Mouse (Mus musculus): Measurements from ENCODE around the gene Flcn. TPM values are rescaled to one million over a fixed set of nuclear protein-coding genes. Genes with fewer than 3 reads are reported as not detected.
A peak's percentile ranks its signal among the peaks of the same experiment; 100 is the strongest.

Gene Flcn
- polyA plus RNA-seq, 1 experiment from 2014 or later = 41.7 TPM

DNA sequence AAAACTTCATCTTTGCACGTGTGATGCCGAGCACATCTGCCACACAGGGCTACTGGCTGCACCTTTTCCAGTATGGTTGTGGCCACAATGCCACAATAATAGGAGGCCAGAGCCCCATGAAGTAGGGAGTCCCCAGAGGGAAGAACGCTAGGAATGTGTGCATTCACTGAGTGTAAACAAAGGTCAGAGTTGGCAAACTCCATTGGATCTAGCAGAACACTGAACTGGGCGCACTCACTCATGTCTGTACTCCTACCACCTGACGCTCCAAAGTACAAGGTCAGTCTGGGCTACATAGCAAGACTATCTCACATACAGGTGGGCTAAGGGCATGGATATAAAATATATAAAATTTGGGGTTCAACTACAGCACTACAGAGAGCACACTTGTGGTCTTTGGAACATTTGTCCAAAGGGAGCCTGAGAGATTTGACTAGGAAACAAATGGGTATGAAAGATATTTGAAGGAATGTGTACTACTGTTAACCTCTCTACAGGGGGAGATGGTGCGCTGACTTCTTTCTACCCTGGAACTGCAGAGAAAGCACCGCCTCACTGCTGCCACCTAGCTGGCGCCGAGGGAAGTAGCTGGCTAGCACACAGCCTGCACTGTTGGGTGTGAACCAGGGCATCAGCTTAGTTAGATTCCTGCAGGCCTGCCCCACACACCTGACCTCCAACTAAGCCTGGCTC is 31.5 kb downstream of the Flcn start:
- 0 out of 2 replicates have a peak, but pooled peaks have one; percentile 24 for ATAC-seq
- 53% methylated on average over 9 of the region's 9 CpGs for WGBS

DNA sequence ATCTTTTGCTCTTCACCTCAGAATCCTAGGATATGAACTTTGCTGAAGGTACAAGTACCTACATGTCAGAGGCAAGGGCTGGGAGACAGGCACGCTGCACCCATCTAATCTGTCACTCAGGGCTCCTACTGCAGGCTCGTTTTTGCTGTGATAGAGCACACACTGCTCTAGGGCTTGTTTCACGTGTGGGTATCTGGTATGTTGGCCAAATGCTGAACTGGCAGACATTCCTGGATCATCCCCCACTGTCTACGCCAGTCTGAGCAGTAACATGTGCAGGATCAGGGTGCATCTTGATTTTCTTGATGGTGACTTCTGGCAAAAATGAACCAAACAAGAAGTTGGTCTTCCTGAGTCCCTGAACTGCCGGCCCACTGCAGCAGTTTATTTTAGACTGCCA is 32.6 kb downstream of the Flcn start:
- no peak for ATAC-seq
- peaks cover 65% of the 10 kb centered on the region for H3K36me3 ChIP-seq
- H3K9ac ChIP-seq (replicated peaks) = no peak overlapping the region
- H3K9me3 ChIP-seq = no peaks in the 10 kb centered on the region
- H3K27me3 ChIP-seq = no peaks in the 10 kb centered on the region
- 92% methylated on average over 5 of the region's 5 CpGs for WGBS
- H3K27ac ChIP-seq = no peak overlapping the region
- H3K4me3 ChIP-seq (replicated peaks) = no peak overlapping the region
- no peaks in the 10 kb centered on the region for H3K4me1 ChIP-seq (replicated peaks)
- no peak overlapping the region for H3K4me2 ChIP-seq (replicated peaks)

More for the DNA sequence above, 31.5 kb downstream of the Flcn start:
- Histone ChIP-seq H3K4me3 (replicated peaks) (no peak overlapping the region), H3K27me3 (no peaks in the 10 kb centered on the region), H3K9me3 (no peaks in the 10 kb centered on the region), H3K9ac (replicated peaks) (no peak overlapping the region), H3K4me2 (replicated peaks) (no peak overlapping the region), H3K4me1 (replicated peaks) (no peaks in the 10 kb centered on the region), H3K27ac (no peak overlapping the region), H3K36me3 (peaks cover 56% of the 10 kb centered on the region)

DNA sequence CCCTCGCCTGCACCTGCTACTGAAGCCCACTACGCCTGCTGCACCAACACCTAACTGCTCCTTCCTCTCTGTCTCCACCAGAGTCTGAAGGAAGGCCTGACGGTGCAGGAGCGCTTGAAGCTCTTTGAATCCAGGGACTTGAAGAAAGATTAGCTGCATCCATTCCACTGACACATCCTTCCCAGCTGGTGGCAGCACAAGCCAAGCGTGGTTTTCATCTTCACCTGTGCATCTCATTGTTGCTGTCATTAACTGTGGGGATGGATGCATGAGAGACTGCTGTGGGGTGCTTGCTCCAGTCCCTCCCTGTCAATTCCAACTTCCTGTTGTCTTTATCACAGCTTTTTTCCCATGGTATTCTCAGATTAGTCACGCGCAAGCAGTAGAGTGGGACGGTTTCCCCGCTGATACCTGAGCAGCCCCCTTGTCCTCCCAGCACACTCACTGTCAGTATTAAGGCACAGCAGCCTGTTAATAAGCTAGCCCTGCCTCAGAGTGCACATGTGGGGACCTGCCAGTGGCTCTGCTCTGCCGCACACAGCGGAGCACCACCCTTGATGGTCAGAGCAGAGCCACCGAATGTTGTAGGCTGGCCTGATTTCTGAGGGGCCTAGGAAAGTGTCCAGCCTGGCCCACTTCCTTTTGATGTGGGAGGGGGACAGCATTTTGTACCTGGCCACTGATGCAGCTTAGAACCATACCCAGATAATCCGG is 34.2 kb downstream of the Flcn start:
- 74% methylated on average over 13 of the region's 13 CpGs for WGBS
- Histone ChIP-seq H3K4me2 (replicated peaks) (no peak overlapping the region), H3K27ac (no peak overlapping the region), H3K27me3 (no peaks in the 10 kb centered on the region), H3K4me1 (replicated peaks) (no peaks in the 10 kb centered on the region), H3K9ac (replicated peaks) (no peak overlapping the region), H3K4me3 (replicated peaks) (no peak overlapping the region), H3K9me3 (no peaks in the 10 kb centered on the region), H3K36me3 (peaks cover 82% of the 10 kb centered on the region)
- ATAC-seq = no peak

DNA sequence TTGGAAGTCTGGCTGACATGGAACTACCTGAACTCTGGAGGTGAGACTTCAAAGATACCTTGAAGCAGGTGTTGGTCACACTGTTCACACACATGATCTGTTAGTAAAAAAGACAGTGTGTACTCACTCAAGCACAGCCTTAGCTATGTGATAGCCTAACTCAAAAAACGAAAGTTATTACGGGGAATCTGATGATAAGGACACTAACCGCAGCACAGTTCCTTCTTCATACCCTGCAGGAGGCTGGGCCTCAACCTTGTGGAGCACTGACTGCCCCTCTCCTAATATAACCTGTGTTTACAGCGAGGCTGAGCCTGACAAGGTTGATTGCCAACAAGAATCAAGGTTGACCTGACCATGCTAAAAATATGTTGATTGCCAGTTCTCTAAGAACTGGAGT is 35.3 kb downstream of the Flcn start:
- Histone ChIP-seq H3K9me3 (no peaks in the 10 kb centered on the region), H3K27me3 (no peaks in the 10 kb centered on the region), H3K36me3 (peaks cover 93% of the 10 kb centered on the region), H3K4me2 (replicated peaks) (no peak overlapping the region), H3K4me3 (replicated peaks) (no peak overlapping the region), H3K27ac (no peak overlapping the region), H3K4me1 (replicated peaks) (no peaks in the 10 kb centered on the region), H3K9ac (replicated peaks) (no peak overlapping the region)
- 94% methylated on average over 4 of the region's 4 CpGs for WGBS
- ATAC-seq = no peak

DNA sequence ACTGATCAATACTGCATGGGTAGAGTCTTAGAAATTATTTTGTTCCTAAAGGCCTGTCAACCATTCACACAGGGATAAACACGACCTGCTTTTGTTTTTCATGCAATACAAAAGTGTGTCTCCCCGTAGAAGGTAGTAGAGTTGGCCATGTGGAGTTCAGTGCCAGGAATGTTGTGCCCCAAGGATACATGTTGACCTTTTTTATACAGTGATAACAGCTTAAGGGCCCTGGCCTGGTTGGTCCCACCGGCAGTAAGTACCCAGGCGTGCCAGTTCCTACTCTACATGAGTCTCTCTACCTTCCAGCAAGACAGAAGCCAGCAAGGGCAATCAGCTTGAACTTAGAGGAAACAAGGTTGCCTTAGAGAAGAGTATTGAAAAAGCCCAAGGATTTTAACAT is 36.9 kb downstream of the Flcn start:
- no peak for ATAC-seq
- no peak overlapping the region for H3K4me2 ChIP-seq (replicated peaks)
- H3K27me3 ChIP-seq = no peaks in the 10 kb centered on the region
- no peaks in the 10 kb centered on the region for H3K4me1 ChIP-seq (replicated peaks)
- no peak overlapping the region for H3K4me3 ChIP-seq (replicated peaks)
- H3K27ac ChIP-seq = no peak overlapping the region
- peaks cover 99% of the 10 kb centered on the region for H3K36me3 ChIP-seq
- 88% methylated on average over 4 of the region's 4 CpGs for WGBS
- no peak overlapping the region for H3K9ac ChIP-seq (replicated peaks)
- H3K9me3 ChIP-seq = no peaks in the 10 kb centered on the region

DNA sequence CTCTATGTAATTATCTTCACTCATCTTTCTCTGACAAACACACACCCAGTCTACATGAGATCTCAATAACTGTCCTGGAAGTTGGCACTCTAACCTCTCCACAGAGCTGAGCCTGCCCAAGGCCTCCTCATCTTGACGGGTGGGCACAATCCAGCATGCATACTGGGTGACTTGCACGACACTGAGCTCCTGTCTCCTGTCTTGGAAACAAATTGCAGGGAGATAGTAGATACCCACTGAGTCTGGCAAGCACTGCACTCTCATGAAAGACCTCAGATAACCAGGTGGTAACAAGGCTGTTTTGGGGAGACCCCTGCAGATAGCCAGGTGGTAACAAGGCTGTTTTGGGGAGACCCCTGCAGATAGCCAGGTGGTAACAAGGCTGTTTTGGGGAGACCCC is 37.5 kb downstream of the Flcn start:
- H3K27me3 ChIP-seq = no peaks in the 10 kb centered on the region
- WGBS = 95% methylated on average over 2 of the region's 2 CpGs

DNA sequence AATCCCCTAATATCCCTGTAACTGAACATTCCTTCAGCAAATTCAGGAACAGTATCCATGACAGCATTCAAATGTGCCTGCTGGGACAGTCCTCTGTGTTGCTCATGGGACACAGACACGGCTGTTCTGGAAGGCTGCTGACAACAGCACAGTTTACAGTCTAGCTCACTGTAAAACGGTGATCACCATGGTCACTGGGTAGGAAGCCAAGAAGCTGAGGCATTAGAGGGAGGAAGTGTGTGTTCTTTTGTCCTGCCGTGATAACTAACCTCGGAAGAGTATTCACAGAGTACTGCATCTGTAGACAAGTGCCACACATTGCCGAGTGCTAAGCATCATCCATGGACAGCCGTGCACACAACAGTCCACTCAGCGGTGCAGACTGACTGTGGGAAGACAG is 39.1 kb downstream of the Flcn start:
- 91% methylated on average over 7 of the region's 7 CpGs for WGBS
- H3K36me3 ChIP-seq = peaks cover 98% of the 10 kb centered on the region
- H3K9ac ChIP-seq (replicated peaks) = no peak overlapping the region
- H3K4me3 ChIP-seq (replicated peaks) = no peak overlapping the region
- no peaks in the 10 kb centered on the region for H3K9me3 ChIP-seq
- no peaks in the 10 kb centered on the region for H3K27me3 ChIP-seq
- no peak overlapping the region for H3K4me2 ChIP-seq (replicated peaks)
- H3K4me1 ChIP-seq (replicated peaks) = no peaks in the 10 kb centered on the region
- no peak for ATAC-seq
- H3K27ac ChIP-seq = no peak overlapping the region

More for the DNA sequence above, 37.5 kb downstream of the Flcn start:
- Histone ChIP-seq H3K4me2 (replicated peaks) (no peak overlapping the region), H3K36me3 (peaks cover 99% of the 10 kb centered on the region), H3K9ac (replicated peaks) (no peak overlapping the region), H3K9me3 (no peaks in the 10 kb centered on the region), H3K4me1 (replicated peaks) (no peaks in the 10 kb centered on the region), H3K27ac (no peak overlapping the region), H3K4me3 (replicated peaks) (no peak overlapping the region)
- ATAC-seq = no peak

DNA sequence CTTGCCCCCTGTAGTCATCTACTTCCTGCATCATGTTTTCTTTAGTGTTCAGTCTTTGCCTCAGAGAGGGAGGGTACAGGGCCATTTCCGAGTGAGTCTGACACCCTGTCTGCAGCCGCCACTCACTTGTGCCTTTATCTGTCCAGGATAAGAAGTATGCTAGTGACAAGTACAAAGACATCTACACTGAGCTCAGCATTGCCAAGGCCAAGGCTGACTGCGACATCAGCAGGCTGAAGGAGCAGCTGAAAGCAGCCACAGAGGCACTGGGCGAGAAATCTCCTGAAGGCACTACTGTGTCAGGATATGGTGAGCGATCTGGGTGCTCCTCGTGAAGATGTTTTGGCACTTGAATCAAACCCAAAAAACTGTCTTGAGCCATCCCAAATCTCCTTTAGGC is 40.1 kb downstream of the Flcn start:
- Histone ChIP-seq H3K9ac (replicated peaks) (no peak overlapping the region), H3K4me2 (replicated peaks) (no peak overlapping the region), H3K4me1 (replicated peaks) (no peaks in the 10 kb centered on the region), H3K36me3 (peaks cover 98% of the 10 kb centered on the region), H3K27me3 (no peaks in the 10 kb centered on the region), H3K27ac (no peak overlapping the region), H3K9me3 (no peaks in the 10 kb centered on the region), H3K4me3 (replicated peaks) (no peak overlapping the region)
- ATAC-seq = no peak
- WGBS = 91% methylated on average over 6 of the region's 6 CpGs

DNA sequence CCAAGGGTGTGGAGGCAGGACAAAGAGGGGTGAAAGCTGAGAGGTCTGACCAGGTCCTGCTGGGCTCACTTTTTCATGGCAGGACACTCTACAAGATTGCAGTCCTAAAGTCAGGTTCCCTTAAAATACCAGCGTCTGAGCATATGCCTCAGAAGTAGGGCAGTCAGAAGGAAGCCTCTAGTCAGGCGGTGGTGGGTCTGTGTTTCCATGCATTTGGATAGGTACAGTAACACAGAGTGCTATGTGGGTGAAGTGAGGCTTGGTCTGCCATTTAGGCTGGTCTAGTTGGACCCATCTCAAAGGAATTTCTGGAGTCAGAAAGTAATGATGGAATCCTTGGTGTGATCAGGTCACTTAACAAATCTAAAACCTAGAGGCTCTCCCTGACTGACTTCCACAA is 40.5 kb downstream of the Flcn start:
- Histone ChIP-seq H3K9ac (replicated peaks) (no peak overlapping the region), H3K27me3 (no peaks in the 10 kb centered on the region), H3K9me3 (no peaks in the 10 kb centered on the region), H3K4me2 (replicated peaks) (no peak overlapping the region), H3K4me1 (replicated peaks) (no peaks in the 10 kb centered on the region), H3K27ac (no peak overlapping the region), H3K4me3 (replicated peaks) (no peak overlapping the region), H3K36me3 (peaks cover 98% of the 10 kb centered on the region)
- ATAC-seq = no peak
- 98% methylated on average over 2 of the region's 2 CpGs for WGBS

DNA sequence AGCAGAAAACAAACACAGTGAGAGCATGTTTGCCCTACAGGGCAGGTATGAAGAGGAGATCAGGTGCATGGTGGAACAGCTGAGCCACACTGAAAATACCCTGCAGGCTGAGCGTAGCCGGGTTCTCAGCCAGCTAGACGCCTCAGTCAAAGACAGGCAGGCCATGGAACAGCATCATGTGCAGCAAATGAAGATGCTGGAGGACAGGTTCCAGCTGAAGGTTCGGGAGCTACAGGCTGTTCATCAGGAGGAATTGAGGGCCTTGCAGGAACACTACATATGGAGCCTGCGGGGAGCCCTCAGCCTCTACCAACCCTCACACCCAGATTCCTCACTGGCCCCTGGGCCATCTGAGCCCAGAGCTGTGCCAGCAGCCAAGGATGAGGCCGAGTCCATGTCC is 49.0 kb downstream of the Flcn start:
- no peak overlapping the region for H3K4me3 ChIP-seq (replicated peaks)
- no peak overlapping the region for H3K9ac ChIP-seq (replicated peaks)
- ATAC-seq = no peak
- no peaks in the 10 kb centered on the region for H3K4me1 ChIP-seq (replicated peaks)
- WGBS = 97% methylated on average over 6 of the region's 6 CpGs
- peaks cover 94% of the 10 kb centered on the region for H3K36me3 ChIP-seq
- no peak overlapping the region for H3K4me2 ChIP-seq (replicated peaks)
- no peaks in the 10 kb centered on the region for H3K27me3 ChIP-seq
- H3K27ac ChIP-seq = no peak overlapping the region
- no peaks in the 10 kb centered on the region for H3K9me3 ChIP-seq

DNA sequence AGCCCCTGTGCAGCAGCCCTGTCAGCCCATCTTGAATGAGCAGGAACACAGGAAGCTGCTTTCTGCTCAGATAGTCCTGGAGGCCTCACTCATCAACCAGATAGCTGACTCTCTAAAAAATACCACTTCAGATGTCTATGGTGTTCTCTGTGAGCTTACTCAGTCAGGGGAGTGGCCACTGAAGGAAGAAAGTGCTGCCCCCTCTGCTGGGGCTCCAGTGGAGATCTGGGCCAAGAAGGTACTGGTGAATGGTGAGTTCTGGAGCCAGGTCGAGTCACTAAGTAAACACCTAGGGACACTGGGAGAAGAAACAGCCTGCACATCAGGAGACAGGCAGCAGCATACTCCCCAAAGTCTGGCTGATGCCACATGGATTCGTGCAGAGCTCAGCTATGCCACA is 50.2 kb downstream of the Flcn start:
- Histone ChIP-seq H3K27me3 (no peaks in the 10 kb centered on the region), H3K4me3 (replicated peaks) (no peak overlapping the region), H3K4me2 (replicated peaks) (no peak overlapping the region), H3K9me3 (no peaks in the 10 kb centered on the region), H3K36me3 (peaks cover 94% of the 10 kb centered on the region), H3K9ac (replicated peaks) (no peak overlapping the region), H3K27ac (no peak overlapping the region), H3K4me1 (replicated peaks) (no peaks in the 10 kb centered on the region)
- 89% methylated on average over 2 of the region's 2 CpGs for WGBS
- ATAC-seq = no peak

DNA sequence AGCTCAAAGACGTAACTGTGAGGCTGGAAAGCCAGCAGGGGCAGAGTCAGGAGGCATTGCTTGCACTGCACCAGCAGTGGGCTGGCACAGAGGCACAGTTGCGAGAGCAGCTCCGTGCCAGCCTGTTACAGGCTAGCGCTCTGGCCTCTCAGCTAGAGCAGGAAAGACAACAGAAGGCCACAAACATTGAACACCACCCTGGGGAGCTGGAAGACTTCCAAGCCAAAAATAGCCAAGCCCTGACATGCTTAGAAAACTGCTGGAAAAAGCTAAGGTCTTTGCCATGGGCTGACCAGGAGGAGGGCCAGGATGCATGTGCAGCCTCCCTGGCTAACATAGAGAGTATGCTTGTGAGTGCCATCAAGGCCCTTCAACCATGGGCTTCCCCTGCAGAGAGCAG is 50.6 kb downstream of the Flcn start:
- no peak overlapping the region for H3K27ac ChIP-seq
- 78% methylated on average over 4 of the region's 4 CpGs for WGBS
- no peak for ATAC-seq
- H3K4me1 ChIP-seq (replicated peaks) = no peaks in the 10 kb centered on the region
- H3K4me3 ChIP-seq (replicated peaks) = no peak overlapping the region
- H3K4me2 ChIP-seq (replicated peaks) = no peak overlapping the region
- H3K9me3 ChIP-seq = no peaks in the 10 kb centered on the region
- no peaks in the 10 kb centered on the region for H3K27me3 ChIP-seq
- peaks cover 92% of the 10 kb centered on the region for H3K36me3 ChIP-seq
- no peak overlapping the region for H3K9ac ChIP-seq (replicated peaks)

Measured in midbrain, embryonic 13.5 days (tissue).